In the genomic region with DNA sequence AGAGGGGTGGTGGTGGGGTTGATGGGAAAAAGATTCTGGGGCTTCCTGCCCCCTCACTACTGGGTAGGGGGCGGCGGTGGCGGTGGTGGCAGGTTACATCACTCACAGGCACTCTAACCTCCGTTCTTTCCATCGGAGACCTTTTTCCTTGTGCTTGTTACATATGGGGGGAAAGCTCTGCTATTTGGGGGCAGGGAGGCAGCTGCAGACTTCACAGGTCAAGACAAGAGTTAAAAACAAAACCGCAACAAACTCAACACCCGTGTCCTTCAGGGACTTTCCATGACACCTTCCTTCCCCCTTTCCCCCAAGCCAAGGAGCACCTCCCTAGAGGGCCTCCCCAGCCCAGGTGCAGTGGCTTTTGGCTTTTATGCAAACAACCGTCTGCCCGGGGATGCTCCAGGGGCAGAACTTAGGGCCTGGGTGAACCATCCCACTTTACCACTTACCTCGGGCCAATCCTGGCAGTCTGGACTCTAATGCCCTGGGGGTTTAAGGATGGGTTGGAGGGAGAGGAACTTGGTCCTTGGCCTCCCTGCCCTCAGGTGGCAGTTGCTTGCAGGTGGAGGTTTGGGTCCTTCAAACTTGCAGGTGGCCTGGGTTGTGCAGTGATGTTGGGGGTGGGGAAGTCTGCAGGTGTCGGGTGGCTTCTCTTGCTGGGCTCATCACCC, we compare ENCODE assay signal across 15 mouse cellular contexts. TPM values are rescaled to one million over a fixed set of nuclear protein-coding genes. Genes with fewer than 3 reads are reported as not detected.
DNase-seq lines count a peak whose midpoint lies in the region; ATAC-seq and TF ChIP-seq lines count a peak whose summit lies in the region.
"Had no signal": no experiment of that assay in that cellular context is flagged by ENCODE, and none has a peak within 500 bp of the region (broad histone marks: within the 10 kb centered on the region; RNA-seq: fewer than 3 reads in every experiment).

No protein-coding gene starts in this region.

- DNase-seq in heart, postnatal 0 days (ENCODE audit: low spot score) = no peak
- no peak for DNase-seq in heart, postnatal 25 days (ENCODE audit: low spot score)
- peak; percentile 66 to 77 for DNase-seq in spleen, adult 18-20 months
- DNase-seq in thymus, postnatal 36 days = peak; percentile 81 to 89
- no peak for DNase-seq in lung, postnatal 36 days
- DNase-seq in yolk sac, embryonic 10.5 days (ENCODE audit: low spot score) = no peak
- DNase-seq: cerebellum, postnatal 14 days; heart, postnatal 14 days; kidney, adult 2 months had no signal

- no peaks in the 10 kb centered on the region for H3K36me3 ChIP-seq in heart, postnatal 0 days (replicated peaks; ENCODE audit: control insufficient read depth, insufficient read depth, low read length)
- H3K36me3 ChIP-seq: forebrain, embryonic 12.5 days; G1E; midbrain, embryonic 12.5 days; neural tube, embryonic 13.5 days had no signal

- intact Hi-C loops in heart, postnatal 25 days (cut with DNase I) = no loop called here

- no peak overlapping the region for H3K4me3 ChIP-seq in heart, postnatal 0 days (ENCODE audit: low read depth, low read length)
- no peak overlapping the region for H3K4me3 ChIP-seq in bone marrow, adult 2 months (replicated peaks; ENCODE audit: control insufficient read depth, low read depth, low read length)

- peaks cover 22% of the 10 kb centered on the region for H3K27me3 ChIP-seq in heart, postnatal 0 days (ENCODE audit: control insufficient read depth, insufficient read depth, low read length)

- WGBS in heart, postnatal 0 days = 25% methylated on average over 11 of the region's 11 CpGs
- WGBS in bone marrow, adult 2 months = 14% methylated on average over 11 of the region's 11 CpGs

- H3K27ac ChIP-seq in heart, postnatal 0 days (ENCODE audit: low read depth) = peak overlapping the region; percentile 33; the same call in 1 of the 2 replicates
- peak overlapping the region; percentile 89 for H3K27ac ChIP-seq in bone marrow, adult 2 months (ENCODE audit: control insufficient read depth, insufficient read depth, low read depth, low read length, poor library complexity)
- H3K27ac ChIP-seq: forebrain, embryonic 12.5 days; lung, embryonic 15.5 days; midbrain, embryonic 12.5 days; neural tube, embryonic 13.5 days had no signal

- no peak overlapping the region for H3K9ac ChIP-seq in heart, postnatal 0 days (replicated peaks; ENCODE audit: low read depth, low read length)
- H3K9ac ChIP-seq: forebrain, embryonic 12.5 days; midbrain, embryonic 12.5 days; neural tube, embryonic 13.5 days had no signal

- no peak for TF ChIP-seq EP300 in heart, postnatal 0 days (IDR thresholded peaks at IDR 0.05; ENCODE audit: low read depth)

- H3K9me3 ChIP-seq in heart, postnatal 0 days (replicated peaks; ENCODE audit: control insufficient read depth, low read length) = no peaks in the 10 kb centered on the region
- H3K9me3 ChIP-seq: forebrain, embryonic 12.5 days; G1E; lung, embryonic 15.5 days; midbrain, embryonic 12.5 days; neural tube, embryonic 13.5 days had no signal

- no peak for TF ChIP-seq CTCF in heart, postnatal 0 days (IDR thresholded peaks at IDR 0.05; ENCODE audit: low read depth)
- no peak for TF ChIP-seq CTCF in bone marrow, adult 2 months (IDR thresholded peaks at IDR 0.05; ENCODE audit: control insufficient read depth, insufficient read depth, low read length)

- H3K4me1 ChIP-seq in heart, postnatal 0 days (ENCODE audit: control insufficient read depth, insufficient read depth) = no peaks in the 10 kb centered on the region
- H3K4me1 ChIP-seq in bone marrow, adult 2 months (ENCODE audit: control insufficient read depth, insufficient read depth, low read length) = peaks cover 1% of the 10 kb centered on the region; the same call in 1 of the 2 replicates

- H3K4me2 ChIP-seq in heart, postnatal 0 days (ENCODE audit: low read depth, low read length) = peak overlapping the region; percentile 79; the same call in 1 of the 2 replicates

- no peak for TF ChIP-seq POLR2A in bone marrow, adult 2 months (IDR thresholded peaks at IDR 0.05; ENCODE audit: borderline replicate concordance, control insufficient read depth, low read depth, low read length)

- ATAC-seq in heart, postnatal 0 days (ENCODE audit: insufficient read depth, low read depth) = no peak

RNA-seq across cellular contexts. Expression of a gene that starts 13.0 kb away (rescaled TPM):
- 0.92 and 0.93 TPM in 2 replicates for total RNA-seq in heart, postnatal 0 days (2014; rRNA removed; ENCODE audit: low replicate concordance)
- polyA plus RNA-seq in heart, postnatal 0 days (2015; fragmentation: Nextera tagmentation; extraction: Ambion mirVana) = 0.15 and 0.23 TPM in 2 replicates
- not detected for total RNA-seq in heart, postnatal 25 days (2021)
- 0.85 TPM in 1 of 2 replicates, not detected in the other for polyA plus RNA-seq in bone marrow, adult 2 months (2011; ENCODE audit: insufficient read depth, insufficient read length, low replicate concordance, missing spikeins)
- total RNA-seq: G1E had no signal
- polyA plus RNA-seq: G1E had no signal

RNA-seq across cellular contexts. Expression of a gene that starts 20.4 kb away (rescaled TPM):
- total RNA-seq in heart, postnatal 0 days (2014; rRNA removed; ENCODE audit: low replicate concordance) = 20.6 and 26.5 TPM in 2 replicates
- 104 and 113 TPM in 2 replicates for polyA plus RNA-seq in heart, postnatal 0 days (2015; fragmentation: Nextera tagmentation; extraction: Ambion mirVana)
- 10 to 100 TPM; 49.0 to 54.6 TPM for total RNA-seq in heart, postnatal 25 days (2021)
- 25.3 and 33.9 TPM in 2 replicates for polyA plus RNA-seq in bone marrow, adult 2 months (2011; ENCODE audit: insufficient read depth, insufficient read length, low replicate concordance, missing spikeins)

RNA-seq across cellular contexts. Expression of a gene that starts 46.9 kb away (rescaled TPM):
- 23.2 and 31.4 TPM in 2 replicates for total RNA-seq in heart, postnatal 0 days (2014; rRNA removed; ENCODE audit: low replicate concordance)
- polyA plus RNA-seq in heart, postnatal 0 days (2015; fragmentation: Nextera tagmentation; extraction: Ambion mirVana) = 15.5 and 16.8 TPM in 2 replicates
- 1 to 10 TPM; 7.7 to 9.2 TPM for total RNA-seq in heart, postnatal 25 days (2021)
- polyA plus RNA-seq in bone marrow, adult 2 months (2011; ENCODE audit: insufficient read depth, insufficient read length, low replicate concordance, missing spikeins) = 0.97 and 2.4 TPM in 2 replicates
- polyA plus RNA-seq: G1E had no signal

RNA-seq across cellular contexts. Expression of a gene that starts 58.9 kb away (rescaled TPM):
- 35.7 and 46.0 TPM in 2 replicates for total RNA-seq in heart, postnatal 0 days (2014; rRNA removed; ENCODE audit: low replicate concordance)
- polyA plus RNA-seq in heart, postnatal 0 days (2015; fragmentation: Nextera tagmentation; extraction: Ambion mirVana) = 15.9 and 18.2 TPM in 2 replicates
- 1 to 10 TPM; 8.4 to 9.3 TPM for total RNA-seq in heart, postnatal 25 days (2021)
- polyA plus RNA-seq in bone marrow, adult 2 months (2011; ENCODE audit: insufficient read depth, insufficient read length, low replicate concordance, missing spikeins) = 2.4 and 2.7 TPM in 2 replicates

Comparison
In these comparisons a context has a peak if more than half of its experiments do, and no peak if none do; other contexts are left out.
1. DNase-seq: peak in spleen, adult 18-20 months (2 of 2) and thymus, postnatal 36 days (2 of 2); none in heart, postnatal 0 days (single experiment), heart, postnatal 25 days (single experiment), lung, postnatal 36 days (single experiment) and yolk sac, embryonic 10.5 days (single experiment).